Mouse (Mus musculus) limb, embryonic 14.5 days (tissue): Measurements from ENCODE around the gene Ripor2. TPM values are rescaled to one million over a fixed set of nuclear protein-coding genes. Genes with fewer than 3 reads are reported as not detected.
A peak's percentile ranks its signal among the peaks of the same experiment; 100 is the strongest.

Source experiments
- ATAC-seq: fragments of 200-750 bp; cut with Nextera tagmentation; 2 replicates; pipeline ENCODE4 v1.8.0; 2017; ENCODE audit warnings: low read depth, moderate number of reproducible peaks, moderate TSS enrichment; ENCODE audit not compliant: low FRiP score
- DNase-seq: peaks from one replicate; pipeline ENCODE4 v3.0.0-alpha.2; 2015; ENCODE audit warnings: low spot score
- H3K27ac ChIP-seq: fragments of 300-500 bp; sonication (generic); replicated peaks from 2 replicates; pipeline ENCODE4 v1.5.1; 2014; ENCODE audit warnings: low read depth, mild to moderate bottlenecking, low read length, moderate library complexity, mixed read lengths
- H3K27me3 ChIP-seq: fragments of 300-500 bp; sonication (generic); 2 replicates; pipeline ENCODE4 v1.6.1; 2014; ENCODE audit warnings: low read length, mixed read lengths; ENCODE audit not compliant: control insufficient read depth, insufficient read depth
- H3K36me3 ChIP-seq: fragments of 300-500 bp; sonication (generic); 2 replicates; pipeline ENCODE4 v1.6.1; 2014; ENCODE audit warnings: mild to moderate bottlenecking, low read length, moderate library complexity, mixed read lengths; ENCODE audit not compliant: control insufficient read depth, insufficient read depth
- H3K4me1 ChIP-seq: fragments of 300-500 bp; sonication (generic); 2 replicates; pipeline ENCODE4 v1.6.1; 2014; ENCODE audit warnings: antibody characterized with exemption, low read length, mixed read lengths; ENCODE audit not compliant: control insufficient read depth, insufficient read depth
- H3K4me2 ChIP-seq: fragments of 300-500 bp; sonication (generic); replicated peaks from 2 replicates; pipeline ENCODE4 v1.6.1; 2014; ENCODE audit warnings: low read depth, mild to moderate bottlenecking, low read length, moderate library complexity; ENCODE audit not compliant: severe bottlenecking
- H3K4me3 ChIP-seq: fragments of 300-500 bp; sonication (generic); replicated peaks from 2 replicates; pipeline ENCODE4 v1.5.1; 2014; ENCODE audit warnings: low read length
- H3K9ac ChIP-seq: fragments of 300-500 bp; sonication (generic); 2 replicates; pipeline ENCODE4 v1.6.1; 2014; ENCODE audit warnings: mild to moderate bottlenecking, low read depth, low read length, moderate library complexity; ENCODE audit not compliant: severe bottlenecking
- H3K9me3 ChIP-seq: fragments of 300-500 bp; sonication (generic); 2 replicates; pipeline ENCODE4 v1.6.1; 2016; ENCODE audit warnings: low read length; ENCODE audit not compliant: control insufficient read depth
- POLR2A ChIP-seq: fragments of 200-500 bp; IDR thresholded peaks from 2 replicates; pipeline ENCODE4 v1.8.0; 2012; ENCODE audit warnings: inconsistent platforms, mild to moderate bottlenecking, moderate library complexity, borderline replicate concordance; ENCODE audit not compliant: insufficient read depth, insufficient read length; ENCODE audit errors: extremely low read depth
- WGBS: fragments of 180-500 bp; shearing (Covaris S2); extraction: QIAGEN DNeasy Blood & Tissue Kit; methylation state at CpG from one replicate; pipeline ENCODE4 v1.1.7; 2014; 5-methylcytosine and 5-hydroxymethylcytosine counted together
- polyA plus RNA-seq, 2 experiments: library from polyadenylated mRNA; depleted of rRNA in 1 of 2; stranded (reverse) in 1 of 2; unstranded in 1 of 2; fragments of >200 nt; fragmentation: Nextera tagmentation in 1 of 2; extraction: Ambion mirVana in 1 of 2; gene quantifications; 2 replicates each; pipeline versions ENCODE4 v1.2.1 to v1.2.3; 2012 to 2014

Ripor2 gene
- polyA plus RNA-seq, 2 experiments, result 5.1 TPM

- Histone ChIP-seq H3K36me3 (no peaks in the 10 kb centered on the region), H3K9ac (no peak overlapping the region), H3K4me2 (peak overlapping the region; percentile 41), H3K4me1 (no peaks in the 10 kb centered on the region), H3K27ac (no peak overlapping the region), H3K27me3 (no peaks in the 10 kb centered on the region), H3K9me3 (no peaks in the 10 kb centered on the region), H3K4me3 (peak overlapping the region; percentile 7; the same call in 1 of the 2 replicates)
- peak; percentile 80 for DNase-seq
- ATAC-seq, result peak; percentile 90
- WGBS, result 10% methylated on average over 16 of the region's 16 CpGs
- no peak for TF ChIP-seq POLR2A
These were observed 131.5 kb downstream of the Ripor2 start for GRCm38 (mm10) chr13:24713434-24714000.

- H3K9ac ChIP-seq, result no peak overlapping the region
- H3K4me2 ChIP-seq, result no peak overlapping the region
- H3K36me3 ChIP-seq, result no peaks in the 10 kb centered on the region
- no peak overlapping the region for H3K27ac ChIP-seq
- 80% methylated on average over 9 of the region's 9 CpGs for WGBS
- TF ChIP-seq POLR2A, result no peak
- H3K9me3 ChIP-seq, result no peaks in the 10 kb centered on the region
- no peak overlapping the region for H3K4me3 ChIP-seq
- ATAC-seq (peak; percentile 21; the same call in 1 of the 2 replicates), DNase-seq (no peak)
- H3K4me1 ChIP-seq, result no peaks in the 10 kb centered on the region
- no peaks in the 10 kb centered on the region for H3K27me3 ChIP-seq
These were observed 132.4 kb downstream of the Ripor2 start for GRCm38 (mm10) chr13:24714360-24714885.

- H3K36me3 ChIP-seq, result no peaks in the 10 kb centered on the region
- no peaks in the 10 kb centered on the region for H3K27me3 ChIP-seq
- no peak overlapping the region for H3K27ac ChIP-seq
- H3K4me2 ChIP-seq, result no peak overlapping the region
- no peaks in the 10 kb centered on the region for H3K9me3 ChIP-seq
- H3K4me3 ChIP-seq, result no peak overlapping the region
- ATAC-seq, result no peak
- no peaks in the 10 kb centered on the region for H3K4me1 ChIP-seq
- no peak overlapping the region for H3K9ac ChIP-seq
- no peak for TF ChIP-seq POLR2A
- WGBS, result 77% methylated on average over 5 of the region's 5 CpGs
- DNase-seq, result no peak
These were observed 133.6 kb downstream of the Ripor2 start for GRCm38 (mm10) chr13:24715601-24716000.

GRCm38 (mm10) chr13:24716441-24716840 lies 134.5 kb downstream of the Ripor2 start:
- DNase-seq, result no peak
- no peak overlapping the region for H3K4me3 ChIP-seq
- no peak for TF ChIP-seq POLR2A
- no peaks in the 10 kb centered on the region for H3K4me1 ChIP-seq
- no peak overlapping the region for H3K4me2 ChIP-seq
- WGBS, result 88% methylated on average over 9 of the region's 9 CpGs
- H3K36me3 ChIP-seq, result no peaks in the 10 kb centered on the region
- H3K9ac ChIP-seq, result no peak overlapping the region
- no peak overlapping the region for H3K27ac ChIP-seq
- no peaks in the 10 kb centered on the region for H3K27me3 ChIP-seq
- H3K9me3 ChIP-seq, result no peaks in the 10 kb centered on the region
- ATAC-seq, result no peak

- H3K27ac ChIP-seq, result no peak overlapping the region
- no peaks in the 10 kb centered on the region for H3K9me3 ChIP-seq
- H3K9ac ChIP-seq, result no peak overlapping the region
- 52% methylated on average over 7 of the region's 7 CpGs for WGBS
- ATAC-seq (no peak), DNase-seq (no peak)
- H3K36me3 ChIP-seq, result no peaks in the 10 kb centered on the region
- no peak overlapping the region for H3K4me3 ChIP-seq
- TF ChIP-seq POLR2A, result no peak
- H3K4me1 ChIP-seq, result no peaks in the 10 kb centered on the region
- H3K27me3 ChIP-seq, result no peaks in the 10 kb centered on the region
- H3K4me2 ChIP-seq, result no peak overlapping the region
These were observed 135.7 kb downstream of the Ripor2 start for GRCm38 (mm10) chr13:24717677-24718076.
